Mouse (Mus musculus) midbrain, embryonic 12.5 days (tissue): Measurements from ENCODE around the gene Bdh1. TPM values are rescaled to one million over a fixed set of nuclear protein-coding genes. Genes with fewer than 3 reads are reported as not detected.
"Not testable (repeated sequence)": the region's sequence is repeated elsewhere in the genome, so short reads cannot be mapped to it uniquely, and the experiment has no call there.

Source experiments
- ATAC-seq: fragments of 200-750 bp; cut with Nextera tagmentation; 2 replicates; pipeline ENCODE4 v1.8.0; 2017; ENCODE audit warnings: low read depth, moderate TSS enrichment, moderate library complexity; ENCODE audit not compliant: low FRiP score
- H3K27ac ChIP-seq: fragments of 300-500 bp; sonication (generic); replicated peaks from 2 replicates; pipeline ENCODE4 v1.5.1; 2016; ENCODE audit warnings: mild to moderate bottlenecking
- H3K27me3 ChIP-seq: fragments of 300-500 bp; sonication (generic); 2 replicates; pipeline ENCODE4 v1.6.1; 2016; ENCODE audit warnings: mild to moderate bottlenecking
- H3K36me3 ChIP-seq: fragments of 300-500 bp; sonication (generic); 2 replicates; pipeline ENCODE4 v1.6.1; 2016
- H3K4me1 ChIP-seq: fragments of 300-500 bp; sonication (generic); 2 replicates; pipeline ENCODE4 v1.6.1; 2016
- H3K4me2 ChIP-seq: fragments of 300-500 bp; sonication (generic); replicated peaks from 2 replicates; pipeline ENCODE4 v1.6.1; 2016; ENCODE audit warnings: mild to moderate bottlenecking, moderate library complexity
- H3K4me3 ChIP-seq: fragments of 300-500 bp; sonication (generic); 2 replicates; pipeline ENCODE4 v1.5.1; 2016; ENCODE audit warnings: mild to moderate bottlenecking
- H3K9ac ChIP-seq: fragments of 300-500 bp; sonication (generic); replicated peaks from 2 replicates; pipeline ENCODE4 v1.6.1; 2016; ENCODE audit warnings: mild to moderate bottlenecking, moderate library complexity
- H3K9me3 ChIP-seq: fragments of 300-500 bp; sonication (generic); 2 replicates; pipeline ENCODE4 v1.6.1; 2016; ENCODE audit warnings: mild to moderate bottlenecking
- WGBS: fragments of 180-500 bp; shearing (Covaris S2); methylation state at CpG from one replicate; pipeline ENCODE4 v1.1.7; 2016; 5-methylcytosine and 5-hydroxymethylcytosine counted together
- polyA plus RNA-seq: library from polyadenylated mRNA; unstranded; fragments of >200 nt; fragmentation: Nextera tagmentation; extraction: Ambion mirVana; gene quantifications from 2 replicates; pipeline ENCODE4 v1.2.1, GENCODE M21; 2016

The Bdh1 gene
- polyA plus RNA-seq: 34.9 and 36.2 TPM in 2 replicates

DNA sequence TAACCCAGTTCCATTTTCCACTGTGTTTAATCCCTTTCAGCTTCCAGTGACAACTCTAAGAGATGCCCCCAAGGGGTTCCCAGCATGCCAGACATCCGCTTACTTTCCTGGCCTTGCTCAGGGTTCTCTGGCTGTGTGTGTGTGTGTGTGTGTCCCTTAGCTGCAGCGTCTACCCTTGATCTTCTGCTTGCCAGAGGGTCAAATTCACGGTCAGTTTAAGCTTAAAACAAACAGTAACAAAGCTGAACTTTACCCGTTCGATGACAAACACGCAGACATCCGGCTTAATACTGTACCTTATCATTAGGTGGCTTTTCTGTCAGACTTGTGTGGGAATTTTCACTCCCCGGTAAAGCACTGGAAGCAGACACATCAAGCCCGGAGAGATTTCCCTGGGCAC lies at the start of gene Bdh1:
Gene Bdh1 (plus strand): TSS at position 281 of the 400 bp plus-strand sequence.
- no peak for ATAC-seq
- Histone ChIP-seq H3K4me1 (no peaks in the 10 kb centered on the region), H3K36me3 (no peaks in the 10 kb centered on the region), H3K9me3 (no peaks in the 10 kb centered on the region), H3K4me3 (no peak within 1 kb of the TSS), H3K9ac (no peak within 1 kb of the TSS), H3K27me3 (peaks cover 15% of the 10 kb centered on the region), H3K4me2 (no peak within 1 kb of the TSS), H3K27ac (no peak within 1 kb of the TSS)
- WGBS: 72% methylated on average over 9 of the region's 9 CpGs

GRCm38 (mm10) chr16:31372316-31372715 lies 49.8 kb upstream of the Bdh1 start:
- not testable (repeated sequence) for H3K9me3 ChIP-seq, H3K4me1 ChIP-seq, ATAC-seq, H3K36me3 ChIP-seq, H3K9ac ChIP-seq, H3K27ac ChIP-seq, H3K27me3 ChIP-seq, H3K4me2 ChIP-seq, H3K4me3 ChIP-seq
- WGBS: 84% methylated on average over 3 of the region's 3 CpGs

DNA sequence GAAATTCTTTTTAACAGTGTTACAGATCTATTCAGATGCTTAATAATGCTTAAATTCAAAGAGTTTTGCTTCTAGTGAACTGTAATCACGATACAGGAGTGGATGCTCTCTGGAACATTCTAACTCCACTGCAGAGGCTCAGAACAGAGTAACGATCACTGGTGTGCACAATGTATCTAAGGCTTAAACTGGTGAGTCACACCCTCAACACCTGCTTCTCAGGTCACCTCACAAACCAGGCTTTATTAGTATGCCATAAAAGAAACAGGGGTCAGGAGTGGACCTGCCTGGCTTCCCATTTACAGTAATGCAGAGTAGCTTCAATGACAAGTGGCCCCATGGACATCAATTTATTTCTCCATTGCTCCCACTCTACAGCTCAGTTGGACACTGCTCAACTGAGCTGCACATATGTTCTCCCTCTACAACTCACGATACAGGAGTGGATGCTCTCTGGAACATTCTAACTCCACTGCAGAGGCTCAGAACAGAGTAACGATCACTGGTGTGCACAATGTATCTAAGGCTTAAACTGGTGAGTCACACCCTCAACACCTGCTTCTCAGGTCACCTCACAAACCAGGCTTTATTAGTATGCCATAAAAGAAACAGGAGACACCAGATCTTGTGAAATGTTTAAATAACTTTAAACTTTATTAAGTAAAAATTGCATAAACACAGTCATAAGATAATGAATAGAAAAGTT lies 46.0 kb upstream of the Bdh1 start:
- H3K36me3 ChIP-seq, H3K4me1 ChIP-seq, H3K4me3 ChIP-seq, H3K27me3 ChIP-seq, H3K27ac ChIP-seq, ATAC-seq, H3K9me3 ChIP-seq, H3K4me2 ChIP-seq, H3K9ac ChIP-seq: not testable (repeated sequence)
- 87% methylated on average over 4 of the region's 4 CpGs for WGBS

DNA sequence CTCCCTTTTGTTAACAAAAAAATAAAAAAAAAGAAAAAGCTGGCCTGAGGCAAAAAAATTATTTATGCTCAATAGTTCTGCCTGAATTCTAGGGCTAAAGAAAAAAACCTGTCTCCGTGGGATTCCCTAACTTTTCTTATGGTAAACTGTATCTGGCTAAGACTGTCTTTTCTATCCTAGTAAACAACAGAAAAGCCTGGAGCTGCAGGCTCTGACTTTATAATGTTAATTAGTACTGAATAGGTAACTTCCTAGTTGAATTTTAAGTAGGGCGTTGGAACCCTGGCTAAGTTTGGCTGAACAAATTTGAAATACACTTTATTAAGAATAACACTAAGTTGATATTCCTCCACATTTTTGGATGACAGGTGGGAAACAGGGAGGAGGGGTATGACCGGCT lies 33.8 kb upstream of the Bdh1 start:
- H3K4me2 ChIP-seq, H3K36me3 ChIP-seq, H3K4me1 ChIP-seq, H3K9ac ChIP-seq, H3K4me3 ChIP-seq, H3K9me3 ChIP-seq, H3K27ac ChIP-seq, ATAC-seq, H3K27me3 ChIP-seq: not testable (repeated sequence)
- WGBS: 76% methylated on average over 3 of the region's 3 CpGs

DNA sequence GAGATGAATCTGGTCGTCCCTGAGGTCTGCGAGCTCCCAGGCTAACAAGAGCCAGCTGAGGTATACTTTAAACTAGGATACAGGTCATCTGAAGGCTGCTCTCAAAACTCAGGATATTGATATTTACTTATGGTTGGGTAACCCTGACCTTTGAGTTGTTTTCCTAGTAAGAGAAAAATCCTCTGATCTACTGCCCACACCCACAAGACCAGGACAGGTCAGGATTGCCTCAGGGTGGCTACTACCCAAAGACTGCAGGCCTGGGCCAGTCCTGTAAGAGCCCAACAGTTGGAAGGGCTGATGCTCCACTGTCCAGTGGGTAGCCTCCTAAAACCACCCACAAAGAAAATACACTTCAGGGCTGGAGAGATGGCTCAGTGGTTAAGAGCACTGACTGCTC lies 22.8 kb upstream of the Bdh1 start:
- no peak overlapping the region for H3K4me2 ChIP-seq
- H3K4me3 ChIP-seq: no peak overlapping the region
- H3K9ac ChIP-seq: no peak overlapping the region
- no peak overlapping the region for H3K27ac ChIP-seq
- ATAC-seq: no peak
- H3K4me1 ChIP-seq: no peaks in the 10 kb centered on the region
- H3K27me3 ChIP-seq: 0 out of 2 replicates have a peak, but pooled peaks cover 2% of the 10 kb centered on the region
- WGBS: 73% methylated on average over 2 of the region's 2 CpGs
- H3K36me3 ChIP-seq: no peaks in the 10 kb centered on the region
- H3K9me3 ChIP-seq: no peaks in the 10 kb centered on the region

DNA sequence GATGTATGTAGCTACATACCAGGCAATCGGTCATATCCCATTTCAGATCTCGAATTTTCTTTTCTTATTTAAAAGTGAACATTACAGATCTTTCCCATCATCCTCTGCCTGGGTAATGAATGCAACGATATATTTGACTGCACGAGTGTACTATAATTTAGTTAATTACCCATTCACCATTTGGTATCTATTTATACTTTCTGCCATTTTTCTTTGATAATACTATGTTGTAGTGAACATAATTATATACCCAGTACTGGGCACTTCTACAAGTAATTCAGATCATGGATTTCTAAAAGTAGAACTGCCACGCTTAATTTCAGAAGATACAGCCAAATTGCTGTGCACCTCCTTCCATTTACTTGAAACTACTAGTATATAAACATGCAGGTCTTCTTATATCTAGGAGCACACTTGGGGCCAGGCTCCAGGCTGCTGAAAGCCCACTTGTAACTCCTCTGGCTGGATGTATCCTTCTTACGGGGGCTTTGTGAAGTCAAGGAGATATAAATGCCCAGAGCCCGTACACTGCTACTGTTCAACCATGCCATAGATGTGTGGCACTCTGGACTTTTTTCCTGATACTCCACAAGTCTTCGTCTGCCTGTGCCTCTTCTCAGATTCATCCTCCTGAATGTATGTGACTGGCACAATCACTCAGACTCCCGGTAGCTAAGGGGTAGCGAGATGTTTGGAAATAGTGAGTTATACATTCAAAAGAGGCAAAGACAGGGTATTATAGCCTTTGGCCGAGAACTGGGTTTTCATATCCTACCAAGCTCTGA lies 21.0 kb upstream of the Bdh1 start:
- no peak for ATAC-seq
- 92% methylated on average over 11 of the region's 11 CpGs for WGBS

GRCm38 (mm10) chr16:31402096-31402495 lies 20.0 kb upstream of the Bdh1 start:
- 50% methylated on average over 8 of the region's 8 CpGs for WGBS
- no peak overlapping the region for H3K4me2 ChIP-seq
- H3K9ac ChIP-seq: no peak overlapping the region
- H3K27me3 ChIP-seq: 0 out of 2 replicates have a peak, but pooled peaks cover 2% of the 10 kb centered on the region
- H3K27ac ChIP-seq: no peak overlapping the region
- H3K4me3 ChIP-seq: no peak overlapping the region
- H3K4me1 ChIP-seq: no peaks in the 10 kb centered on the region
- ATAC-seq: no peak
- no peaks in the 10 kb centered on the region; the same call in 1 of the 2 replicates for H3K9me3 ChIP-seq
- H3K36me3 ChIP-seq: no peaks in the 10 kb centered on the region

More for the DNA sequence above, 21.0 kb upstream of the Bdh1 start:
- H3K27ac ChIP-seq: no peak overlapping the region
- H3K4me3 ChIP-seq: no peak overlapping the region
- H3K27me3 ChIP-seq: 0 out of 2 replicates have a peak, but pooled peaks cover 2% of the 10 kb centered on the region
- H3K9ac ChIP-seq: no peak overlapping the region
- H3K4me2 ChIP-seq: no peak overlapping the region
- no peaks in the 10 kb centered on the region for H3K36me3 ChIP-seq
- no peaks in the 10 kb centered on the region; the same call in 1 of the 2 replicates for H3K9me3 ChIP-seq
- no peaks in the 10 kb centered on the region for H3K4me1 ChIP-seq

- Histone ChIP-seq H3K9me3 (no peaks in the 10 kb centered on the region; the same call in 1 of the 2 replicates), H3K36me3 (no peaks in the 10 kb centered on the region), H3K4me1 (no peaks in the 10 kb centered on the region), H3K27me3 (0 out of 2 replicates have a peak, but pooled peaks cover 2% of the 10 kb centered on the region), H3K4me3 (no peak overlapping the region), H3K9ac (no peak overlapping the region), H3K27ac (no peak overlapping the region), H3K4me2 (no peak overlapping the region)
- ATAC-seq: no peak
- WGBS: 89% methylated on average over 4 of the region's 4 CpGs
Observed at GRCm38 (mm10) chr16:31403971-31404370, 18.1 kb upstream of the Bdh1 start.

- ATAC-seq: no peak
- no peaks in the 10 kb centered on the region; the same call in 1 of the 2 replicates for H3K9me3 ChIP-seq
- 0 out of 2 replicates have a peak, but pooled peaks cover 2% of the 10 kb centered on the region for H3K27me3 ChIP-seq
Observed at GRCm38 (mm10) chr16:31405040-31405439, 17.0 kb upstream of the Bdh1 start.

DNA sequence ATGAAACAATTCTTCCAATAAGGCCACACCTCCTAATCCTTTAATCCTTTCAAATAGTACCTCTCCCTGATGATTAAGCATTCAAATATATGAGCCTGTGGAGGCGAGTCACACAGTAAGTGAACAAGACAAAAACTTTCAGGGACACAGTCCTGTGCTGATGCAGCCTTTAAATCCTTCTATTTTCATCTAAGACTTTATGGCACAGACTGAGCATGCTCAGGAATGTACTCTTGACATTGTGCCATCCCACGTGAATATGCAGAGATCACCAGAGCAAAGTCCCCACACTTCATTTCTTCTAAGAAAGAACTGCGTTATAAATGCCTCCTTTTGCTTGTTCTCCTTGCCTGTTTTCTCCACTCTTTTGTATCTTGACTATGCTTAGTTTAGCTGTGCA lies 14.2 kb upstream of the Bdh1 start:
- ATAC-seq: no peak
- H3K27ac ChIP-seq: no peak overlapping the region
- H3K27me3 ChIP-seq: 0 out of 2 replicates have a peak, but pooled peaks cover 2% of the 10 kb centered on the region
- no peak overlapping the region for H3K4me2 ChIP-seq
- no peak overlapping the region for H3K4me3 ChIP-seq
- H3K4me1 ChIP-seq: no peaks in the 10 kb centered on the region
- H3K9me3 ChIP-seq: no peaks in the 10 kb centered on the region; the same call in 1 of the 2 replicates
- H3K36me3 ChIP-seq: no peaks in the 10 kb centered on the region
- H3K9ac ChIP-seq: no peak overlapping the region
- WGBS: 55% methylated on average over 3 of the region's 3 CpGs

More at GRCm38 (mm10) chr16:31405040-31405439, 17.0 kb upstream of the Bdh1 start:
- H3K4me3 ChIP-seq: no peak overlapping the region
- no peaks in the 10 kb centered on the region for H3K36me3 ChIP-seq
- H3K4me2 ChIP-seq: no peak overlapping the region
- H3K9ac ChIP-seq: no peak overlapping the region
- H3K27ac ChIP-seq: no peak overlapping the region
- 73% methylated on average over 1 of the region's 1 CpGs for WGBS
- no peaks in the 10 kb centered on the region for H3K4me1 ChIP-seq

- Histone ChIP-seq H3K9me3 (no peaks in the 10 kb centered on the region), H3K9ac (no peak overlapping the region), H3K36me3 (no peaks in the 10 kb centered on the region), H3K4me2 (no peak overlapping the region), H3K4me1 (no peaks in the 10 kb centered on the region), H3K4me3 (no peak overlapping the region), H3K27me3 (no peaks in the 10 kb centered on the region), H3K27ac (no peak overlapping the region)
- no peak for ATAC-seq
- 90% methylated on average over 4 of the region's 4 CpGs for WGBS
Observed at GRCm38 (mm10) chr16:31410969-31411368, 11.1 kb upstream of the Bdh1 start.

GRCm38 (mm10) chr16:31412321-31412720 lies 9.8 kb upstream of the Bdh1 start:
- H3K9ac ChIP-seq: no peak overlapping the region
- H3K27me3 ChIP-seq: no peaks in the 10 kb centered on the region
- no peak overlapping the region for H3K27ac ChIP-seq
- H3K4me2 ChIP-seq: no peak overlapping the region
- no peak overlapping the region for H3K4me3 ChIP-seq
- H3K9me3 ChIP-seq: no peaks in the 10 kb centered on the region
- no peaks in the 10 kb centered on the region for H3K4me1 ChIP-seq
- H3K36me3 ChIP-seq: no peaks in the 10 kb centered on the region
- WGBS: 80% methylated on average over 14 of the region's 14 CpGs
- no peak for ATAC-seq
